Mouse (Mus musculus) stomach, postnatal 0 days (tissue): ENCODE measurements around the gene Vpreb1.

Source experiments
- CTCF ChIP-seq: IDR thresholded peaks from 2 replicates; pipeline ENCODE4 v1.5.1; 2016; ENCODE audit warnings: antibody characterized with exemption, low read depth, mild to moderate bottlenecking, moderate library complexity
- EP300 ChIP-seq: optimal IDR thresholded peaks from 2 replicates; pipeline ENCODE3; 2016; ENCODE audit warnings: antibody characterized with exemption

GRCm38 (mm10) chr16:16892366-16892765, 21.7 kb upstream of the Vpreb1 start:
- TF ChIP-seq EP300 = no peak
- TF ChIP-seq CTCF = no peak
